Mouse (Mus musculus) myocyte (in vitro differentiated cells): ENCODE measurements around the gene Larp1. TPM values are rescaled to one million over a fixed set of nuclear protein-coding genes. Genes with fewer than 3 reads are reported as not detected.

Experiments
- H3K27me3 ChIP-seq: one replicate; pipeline ENCODE4 v1.6.1; 2011; ENCODE audit not compliant: control insufficient read depth, insufficient read depth, insufficient read length
- H3K36me3 ChIP-seq: one replicate; pipeline ENCODE4 v1.6.1; 2011; ENCODE audit not compliant: control insufficient read depth, insufficient read depth
- H3K4me2 ChIP-seq: one replicate; pipeline ENCODE4 v1.6.1; 2011; ENCODE audit warnings: low read depth, control low read depth
- H3K4me3 ChIP-seq: one replicate; pipeline ENCODE4 v1.5.1; 2011; ENCODE audit warnings: mild to moderate bottlenecking, control low read depth, moderate library complexity
- H3K79me2 ChIP-seq: one replicate; pipeline ENCODE4 v1.6.1; 2011; ENCODE audit not compliant: control insufficient read depth, insufficient read depth
- H3ac ChIP-seq: one replicate; pipeline ENCODE4 v1.6.1; 2011; ENCODE audit not compliant: control insufficient read depth, insufficient read length
- CEBPB ChIP-seq: IDR thresholded peaks from 2 replicates; pipeline ENCODE4 v1.6.1; 2011; ENCODE audit warnings: mild to moderate bottlenecking, moderate library complexity; ENCODE audit not compliant: poor library complexity, insufficient read depth, severe bottlenecking
- E2F4 ChIP-seq: IDR thresholded peaks from one replicate; pipeline ENCODE4 v1.6.1; 2011; ENCODE audit warnings: mild to moderate bottlenecking, control low read depth, moderate library complexity; ENCODE audit not compliant: insufficient read depth
- MAX ChIP-seq: IDR thresholded peaks from one replicate; pipeline ENCODE4 v1.6.1; 2011; ENCODE audit warnings: low read depth, mild to moderate bottlenecking, control low read depth
- MYOD1 ChIP-seq, 3 experiments: IDR thresholded peaks; one replicate each; pipeline ENCODE4 v1.6.1; 2011; ENCODE audit warnings: control low read depth in 2 of 3, low read depth in 2 of 3, mild to moderate bottlenecking in 2 of 3, moderate library complexity in 1 of 3; ENCODE audit not compliant: insufficient read length in 2 of 3, control insufficient read depth in 1 of 3
- MYOG ChIP-seq, 3 experiments: IDR thresholded peaks; one replicate each; pipeline ENCODE4 v1.6.1; 2011; ENCODE audit warnings: control low read depth in 2 of 3, low read depth in 2 of 3, mild to moderate bottlenecking in 2 of 3; ENCODE audit not compliant: insufficient read length in 2 of 3, control insufficient read depth in 1 of 3, insufficient read depth in 1 of 3
- POLR2A ChIP-seq: IDR thresholded peaks from one replicate; pipeline ENCODE4 v1.6.1; 2011; ENCODE audit warnings: low read depth, mild to moderate bottlenecking, control low read depth, moderate library complexity; ENCODE audit not compliant: insufficient read length
- POLR2AphosphoS2 ChIP-seq: IDR thresholded peaks from one replicate; pipeline ENCODE4 v1.6.1; 2011; ENCODE audit warnings: low read depth, control low read depth; ENCODE audit not compliant: insufficient read length
- REST ChIP-seq: IDR thresholded peaks from one replicate; pipeline ENCODE4 v1.6.1; 2011; ENCODE audit warnings: mild to moderate bottlenecking, control low read depth, moderate library complexity; ENCODE audit not compliant: insufficient read depth, insufficient read length
- SRF ChIP-seq: IDR thresholded peaks from one replicate; pipeline ENCODE4 v1.6.1; 2011; ENCODE audit warnings: low read depth; ENCODE audit not compliant: control insufficient read depth, insufficient read length
- TCF12 ChIP-seq: IDR thresholded peaks from one replicate; pipeline ENCODE4 v1.6.1; 2011; ENCODE audit warnings: mild to moderate bottlenecking, control low read depth; ENCODE audit not compliant: poor library complexity, insufficient read depth, severe bottlenecking
- TCF3 ChIP-seq: IDR thresholded peaks from one replicate; pipeline ENCODE4 v1.6.1; 2011; ENCODE audit warnings: low read depth, control low read depth; ENCODE audit not compliant: insufficient read length
- USF1 ChIP-seq: IDR thresholded peaks from one replicate; pipeline ENCODE4 v1.6.1; 2011; ENCODE audit warnings: low read depth, mild to moderate bottlenecking, control low read depth, moderate library complexity
- polyA plus RNA-seq: library from polyadenylated mRNA; unstranded; fragments of >200 nt; fragmentation: generic; extraction: Trizol; gene quantifications from one replicate; pipeline ENCODE4 v1.2.1, GENCODE M21; 2012; ENCODE audit warnings: missing spikeins

Gene Larp1
- polyA plus RNA-seq, 1 experiment: 67.6 TPM

DNA sequence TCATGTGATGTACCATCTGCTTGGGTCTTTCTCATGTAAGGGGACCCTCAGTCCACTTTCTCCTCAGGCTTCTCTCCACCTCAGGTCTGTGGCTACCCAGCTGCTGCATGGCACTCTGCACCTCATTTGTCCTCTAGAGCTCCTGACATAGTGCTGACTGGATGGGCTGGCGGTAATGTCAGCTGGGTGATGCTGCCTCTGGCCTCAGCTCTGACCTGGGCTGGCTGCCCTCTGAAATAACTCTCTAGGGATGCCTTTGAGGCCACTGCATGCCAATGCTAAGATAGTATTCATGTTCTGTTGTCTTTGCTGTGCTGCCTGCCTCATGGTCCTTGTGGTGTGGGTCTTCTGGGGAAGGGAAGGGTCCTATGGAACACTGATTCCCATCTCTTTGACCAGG is 31.2 kb upstream of the Larp1 start:
- Histone ChIP-seq H3K36me3 (no peaks in the 10 kb centered on the region), H3K4me2 (no peak overlapping the region), H3K4me3 (no peak overlapping the region), H3K27me3 (no peaks in the 10 kb centered on the region), H3ac (no peak overlapping the region), H3K79me2 (no peaks in the 10 kb centered on the region)
- no peak for TF ChIP-seq E2F4

DNA sequence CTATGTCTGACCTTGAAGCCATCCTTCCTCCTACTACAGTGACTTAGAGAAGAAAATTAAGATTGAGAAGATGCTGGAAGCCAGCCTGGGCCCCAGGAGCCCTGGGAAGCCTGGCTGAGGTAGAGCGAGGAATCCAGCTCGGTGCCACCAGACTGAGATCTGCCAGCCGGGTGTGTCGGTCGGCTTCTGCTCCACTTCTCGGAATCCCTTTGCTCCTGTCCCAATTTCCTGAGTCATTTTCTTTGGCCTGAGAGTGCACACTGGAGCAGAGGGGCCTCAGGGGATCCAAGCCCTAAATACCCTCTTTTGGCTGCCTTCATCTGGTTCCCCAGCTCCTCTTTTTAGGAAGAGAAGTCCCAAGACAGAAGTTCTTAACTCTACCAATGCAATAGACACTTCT is 29.2 kb upstream of the Larp1 start:
- Histone ChIP-seq H3ac (no peak overlapping the region), H3K79me2 (no peaks in the 10 kb centered on the region), H3K27me3 (no peaks in the 10 kb centered on the region), H3K4me3 (no peak overlapping the region), H3K4me2 (no peak overlapping the region), H3K36me3 (no peaks in the 10 kb centered on the region)
- no peak for TF ChIP-seq USF1
- TF ChIP-seq POLR2AphosphoS2: no peak
- TF ChIP-seq MAX: no peak
- TF ChIP-seq MYOG (IDR thresholded peaks at IDR 0.05; ENCODE audit: control insufficient read depth in 1 of 3, insufficient read depth in 1 of 3, insufficient read length in 2 of 3, low read depth in 2 of 3): no peak
- no peak for TF ChIP-seq REST
- TF ChIP-seq E2F4: no peak
- TF ChIP-seq POLR2A: no peak
- no peak for TF ChIP-seq TCF12
- TF ChIP-seq MYOD1 (IDR thresholded peaks at IDR 0.05; ENCODE audit: control insufficient read depth in 1 of 3, insufficient read length in 2 of 3, low read depth in 2 of 3): no peak
- no peak for TF ChIP-seq TCF3

DNA sequence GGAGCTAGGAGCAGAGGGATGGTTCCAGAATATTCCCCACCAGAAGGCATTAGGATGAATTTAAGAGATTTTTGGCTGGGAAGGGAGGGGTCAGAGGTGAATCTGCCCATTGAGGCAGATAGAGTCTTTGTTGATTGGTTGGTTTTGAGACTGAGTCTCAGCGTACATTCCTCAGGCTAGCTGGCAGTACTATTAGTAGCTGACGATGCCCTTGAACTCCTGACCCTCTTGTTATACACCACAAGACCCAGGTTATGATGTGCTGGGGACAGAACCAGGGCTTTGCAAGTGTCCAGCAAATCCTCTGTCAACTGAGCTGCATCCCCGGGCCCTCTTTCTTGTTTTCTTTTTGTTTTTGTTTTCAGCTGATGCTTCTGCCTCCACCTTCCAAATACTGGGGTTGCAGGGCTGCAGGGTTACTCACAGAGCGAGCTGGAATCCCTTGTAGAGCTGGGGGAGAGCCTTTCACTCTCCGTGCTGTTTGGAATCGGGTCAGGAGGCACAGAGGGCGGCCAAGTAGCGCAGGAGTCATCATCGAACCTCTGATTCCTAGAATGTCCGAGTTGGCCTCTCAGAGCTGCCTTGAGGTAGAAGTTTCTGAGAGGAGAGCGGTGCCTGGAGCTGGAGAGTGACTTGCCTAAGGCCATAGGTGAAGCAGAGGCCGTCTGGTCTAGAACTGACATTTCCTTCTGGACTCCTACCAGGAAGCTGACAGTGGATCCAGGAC is 27.6 kb upstream of the Larp1 start:
- Histone ChIP-seq H3K27me3 (no peaks in the 10 kb centered on the region), H3K4me2 (no peak overlapping the region), H3K4me3 (no peak overlapping the region), H3K79me2 (no peaks in the 10 kb centered on the region), H3ac (no peak overlapping the region), H3K36me3 (no peaks in the 10 kb centered on the region)
- TF ChIP-seq MYOG (IDR thresholded peaks at IDR 0.05; ENCODE audit: control insufficient read depth in 1 of 3, insufficient read depth in 1 of 3, insufficient read length in 2 of 3, low read depth in 2 of 3): no peak

DNA sequence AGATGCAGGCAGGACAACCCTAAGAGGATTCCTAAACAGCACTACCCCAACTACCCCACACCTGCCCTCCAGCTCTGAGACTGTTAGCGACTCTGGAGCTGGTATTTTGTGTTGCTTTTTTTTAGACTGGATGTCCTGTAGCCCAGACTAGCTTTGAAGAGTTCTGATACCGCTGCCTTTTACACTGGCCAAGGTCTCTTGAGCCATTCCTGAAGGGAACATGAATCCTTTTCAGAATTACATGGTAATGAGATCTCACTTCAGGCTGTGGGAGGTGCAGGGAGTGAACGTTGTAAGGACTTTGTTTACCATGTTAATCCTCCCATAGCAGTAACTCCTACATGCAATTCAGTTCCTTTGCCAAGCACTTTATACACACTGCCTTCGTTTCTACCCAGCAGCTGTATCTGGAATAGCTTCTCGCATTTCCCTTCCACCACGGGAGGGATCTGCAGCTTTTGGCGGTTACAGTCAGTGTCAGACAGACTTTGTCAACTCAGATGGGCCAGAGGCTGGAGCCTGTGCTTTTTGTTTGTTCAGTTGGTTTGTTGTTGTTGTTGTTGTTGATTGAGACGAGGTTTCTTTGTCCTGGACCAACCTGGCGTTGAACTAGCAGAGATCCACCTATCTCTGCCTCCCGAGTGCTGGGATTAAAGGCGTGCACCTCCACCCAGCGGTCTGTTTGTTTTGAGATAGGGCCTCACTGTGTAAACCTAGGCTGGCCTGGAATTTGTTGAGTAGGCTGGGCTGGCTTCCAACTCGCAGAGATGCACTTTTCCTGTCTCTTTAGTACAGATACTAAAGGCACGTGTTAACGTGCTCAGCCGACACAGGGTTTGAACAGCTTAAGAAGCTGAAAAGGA is 25.2 kb upstream of the Larp1 start:
- H3K4me3 ChIP-seq: no peak overlapping the region
- no peak overlapping the region for H3ac ChIP-seq
- H3K79me2 ChIP-seq: no peaks in the 10 kb centered on the region
- no peaks in the 10 kb centered on the region for H3K27me3 ChIP-seq
- no peaks in the 10 kb centered on the region for H3K36me3 ChIP-seq
- H3K4me2 ChIP-seq: no peak overlapping the region
- no peak for TF ChIP-seq POLR2A
- no peak for TF ChIP-seq MAX
- no peak for TF ChIP-seq CEBPB
- no peak for TF ChIP-seq USF1
- TF ChIP-seq SRF: no peak
- TF ChIP-seq E2F4: no peak
- no peak for TF ChIP-seq TCF12
- TF ChIP-seq MYOG (IDR thresholded peaks at IDR 0.05; ENCODE audit: control insufficient read depth in 1 of 3, insufficient read depth in 1 of 3, insufficient read length in 2 of 3, low read depth in 2 of 3): no peak
- TF ChIP-seq MYOD1 (IDR thresholded peaks at IDR 0.05; ENCODE audit: control insufficient read depth in 1 of 3, insufficient read length in 2 of 3, low read depth in 2 of 3): no peak
- no peak for TF ChIP-seq POLR2AphosphoS2
- TF ChIP-seq REST: no peak
- no peak for TF ChIP-seq TCF3

DNA sequence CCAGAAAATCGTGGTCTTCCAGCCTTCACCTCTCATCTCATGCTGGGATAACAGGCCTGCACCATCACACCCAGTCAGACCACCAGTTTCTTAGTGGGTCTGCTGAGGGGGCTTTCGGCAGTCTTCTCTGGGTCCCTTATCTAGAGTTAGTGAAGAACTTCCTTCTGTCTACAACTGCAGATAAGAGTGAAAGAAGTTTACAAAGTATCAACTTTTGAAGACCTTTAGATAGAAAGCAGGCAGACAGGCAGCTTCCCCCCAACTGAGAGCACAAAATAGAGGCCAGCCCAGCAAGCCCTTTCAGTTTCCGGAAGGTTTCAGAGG is 24.6 kb upstream of the Larp1 start:
- H3K4me2 ChIP-seq: no peak overlapping the region
- no peaks in the 10 kb centered on the region for H3K27me3 ChIP-seq
- no peak overlapping the region for H3ac ChIP-seq
- H3K79me2 ChIP-seq: no peaks in the 10 kb centered on the region
- no peak overlapping the region for H3K4me3 ChIP-seq
- no peak for TF ChIP-seq SRF
- TF ChIP-seq MYOD1 (IDR thresholded peaks at IDR 0.05; ENCODE audit: control insufficient read depth in 1 of 3, insufficient read length in 2 of 3, low read depth in 2 of 3): no peak
- TF ChIP-seq POLR2A: no peak
- H3K36me3 ChIP-seq: no peaks in the 10 kb centered on the region
